Mouse (Mus musculus): ENCODE measurements around the gene Klhl12. TPM values are rescaled to one million over a fixed set of nuclear protein-coding genes. Genes with fewer than 3 reads are reported as not detected.
"Not testable (repeated sequence)": the region's sequence is repeated elsewhere in the genome, so short reads cannot be mapped to it uniquely, and the experiment has no call there.

Gene Klhl12
- polyA plus RNA-seq, 1 experiment from 2014 or later, result 32.3 TPM

DNA sequence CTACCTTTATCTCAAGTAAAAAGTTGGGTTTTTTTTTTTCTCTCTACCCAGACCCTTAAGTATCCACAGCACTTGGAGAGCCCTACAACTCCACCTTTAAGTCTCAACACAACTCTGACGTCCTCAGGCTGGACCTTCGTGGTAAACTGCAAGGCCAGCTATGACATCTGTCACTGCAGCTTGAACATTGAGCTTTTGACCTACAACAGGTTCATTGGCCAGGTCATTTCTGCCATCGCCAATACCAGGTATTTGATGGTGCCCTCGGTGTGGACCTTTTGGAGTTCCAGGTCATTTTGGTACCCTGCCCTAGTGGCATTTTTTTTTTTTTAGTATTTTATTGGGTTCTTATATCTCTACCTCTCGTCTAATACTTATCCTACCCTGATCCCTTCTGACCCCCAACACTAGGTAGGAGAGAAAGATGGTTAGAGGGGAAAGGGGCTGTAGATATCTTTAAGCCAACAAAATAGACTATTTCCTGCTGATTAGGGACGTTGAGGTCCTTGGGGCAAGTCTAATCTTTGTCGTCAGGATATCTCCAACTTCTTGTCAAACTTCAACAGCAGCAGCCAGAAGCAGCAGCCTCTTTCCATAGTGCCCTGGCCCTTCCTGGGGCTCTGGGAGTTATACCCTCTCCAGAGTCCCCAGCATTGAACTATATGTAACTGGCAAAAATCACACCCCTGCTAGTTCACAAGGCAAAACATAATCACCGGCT lies 64.8 kb downstream of the Klhl12 start:
- no peaks in the 10 kb centered on the region for H3K36me3 ChIP-seq

DNA sequence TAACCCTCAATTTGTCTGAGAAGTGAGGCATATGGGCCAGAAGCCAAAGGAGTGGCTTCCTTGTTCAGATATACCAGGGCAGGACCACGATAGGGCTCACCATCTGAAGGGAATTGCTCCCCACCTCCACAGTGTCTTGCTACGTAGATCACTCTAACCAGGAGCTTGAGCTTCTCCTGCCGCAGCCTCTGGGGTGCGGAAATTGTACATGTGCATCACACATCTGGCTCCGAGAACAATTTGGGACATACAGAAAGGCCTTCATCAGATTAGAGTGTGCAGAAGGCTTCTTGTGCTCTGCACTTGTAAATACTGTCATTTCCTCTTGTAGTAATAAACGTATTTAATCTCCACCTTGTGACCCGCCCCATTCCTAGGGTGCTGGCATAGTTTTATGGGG lies 65.8 kb downstream of the Klhl12 start:
- Histone ChIP-seq H3K27me3 (no peaks in the 10 kb centered on the region), H3K36me3 (no peaks in the 10 kb centered on the region), H3K9ac (replicated peaks) (no peak overlapping the region), H3K27ac (no peak overlapping the region), H3K4me1 (replicated peaks) (peaks cover 9% of the 10 kb centered on the region), H3K4me2 (replicated peaks) (no peak overlapping the region), H3K4me3 (replicated peaks) (no peak overlapping the region), H3K9me3 (no peaks in the 10 kb centered on the region)
- WGBS, result 85% methylated on average over 7 of the region's 7 CpGs
- ATAC-seq, result no peak

More for the DNA sequence above, 64.8 kb downstream of the Klhl12 start:
- ATAC-seq, result no peak
- peaks cover 11% of the 10 kb centered on the region for H3K4me1 ChIP-seq (replicated peaks)
- no peak overlapping the region for H3K4me2 ChIP-seq (replicated peaks)
- no peak overlapping the region for H3K9ac ChIP-seq (replicated peaks)
- H3K4me3 ChIP-seq (replicated peaks), result no peak overlapping the region
- 79% methylated on average over 8 of the region's 8 CpGs for WGBS
- no peaks in the 10 kb centered on the region for H3K9me3 ChIP-seq
- peaks cover 1% of the 10 kb centered on the region; the same call in 1 of the 2 replicates for H3K27me3 ChIP-seq
- H3K27ac ChIP-seq, result no peak overlapping the region

DNA sequence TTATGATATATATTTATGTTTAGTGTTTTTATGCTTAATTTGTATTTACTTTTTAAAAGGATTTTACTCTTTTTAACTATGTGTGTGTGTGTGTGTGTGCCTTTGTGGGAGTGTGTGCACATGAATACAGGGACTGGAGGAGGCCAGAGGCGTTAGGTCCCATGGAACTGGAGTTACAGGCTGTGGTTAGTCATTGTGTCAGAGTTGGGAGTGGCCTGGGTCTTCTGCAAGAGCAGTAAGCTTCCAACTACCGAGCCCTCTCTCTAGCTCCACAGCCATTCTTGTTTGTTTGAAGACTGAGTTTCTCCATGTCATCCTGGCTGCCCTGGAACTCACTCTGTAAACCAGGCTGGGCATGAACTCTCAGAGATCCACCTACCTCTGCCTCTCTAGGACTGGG lies 67.0 kb downstream of the Klhl12 start:
- 59% methylated on average over 2 of the region's 2 CpGs for WGBS
- Histone ChIP-seq H3K27me3 (no peaks in the 10 kb centered on the region), H3K9me3 (no peaks in the 10 kb centered on the region), H3K27ac (no peak overlapping the region), H3K9ac (replicated peaks) (no peak overlapping the region), H3K4me3 (replicated peaks) (no peak overlapping the region), H3K4me2 (replicated peaks) (no peak overlapping the region), H3K4me1 (replicated peaks) (no peaks in the 10 kb centered on the region), H3K36me3 (no peaks in the 10 kb centered on the region)
- no peak for ATAC-seq

DNA sequence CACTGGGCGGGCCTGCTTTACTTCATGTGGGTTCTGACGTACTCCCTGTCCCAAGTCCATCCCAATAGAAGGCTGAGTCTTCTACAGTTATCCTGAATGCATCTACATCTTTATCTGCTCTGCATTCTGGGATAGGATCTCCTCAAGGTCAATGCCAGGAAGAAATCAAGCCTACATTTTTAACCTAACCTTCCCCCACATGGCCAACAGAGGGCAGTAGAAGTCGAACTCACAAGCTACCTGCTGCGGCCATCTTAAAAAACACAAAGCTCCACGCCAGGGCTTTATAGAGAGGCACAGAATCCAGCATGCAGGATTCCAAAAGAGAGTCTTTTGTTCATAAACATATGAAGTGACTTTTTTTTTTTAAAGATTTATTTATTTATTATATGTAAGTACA lies 69.1 kb downstream of the Klhl12 start:
- Histone ChIP-seq H3K27ac (no peak overlapping the region), H3K4me3 (replicated peaks) (no peak overlapping the region), H3K9ac (replicated peaks) (no peak overlapping the region), H3K4me2 (replicated peaks) (no peak overlapping the region), H3K4me1 (replicated peaks) (no peaks in the 10 kb centered on the region), H3K9me3 (no peaks in the 10 kb centered on the region), H3K36me3 (no peaks in the 10 kb centered on the region), H3K27me3 (no peaks in the 10 kb centered on the region)
- WGBS, result 71% methylated on average over 5 of the region's 5 CpGs
- no peak for ATAC-seq

DNA sequence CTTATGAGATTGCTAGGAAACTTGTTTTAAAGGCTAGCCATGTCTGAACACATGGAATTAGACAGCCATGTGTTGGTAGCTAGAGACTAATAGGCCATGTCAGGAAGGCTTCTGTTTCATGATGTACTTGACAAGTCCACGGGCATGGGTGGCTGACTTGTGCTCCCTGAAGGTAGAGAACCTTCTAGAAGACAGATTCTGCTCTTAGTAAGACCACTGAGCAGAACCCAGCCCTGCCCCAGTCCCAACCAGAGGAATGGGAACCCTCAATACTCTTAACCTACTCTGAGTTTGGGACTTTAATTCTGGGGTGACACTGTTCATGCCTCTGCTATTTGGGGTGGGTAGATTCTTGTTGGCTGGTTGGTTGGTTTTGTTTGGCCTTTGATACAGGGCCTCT lies 69.7 kb downstream of the Klhl12 start:
- no peak overlapping the region for H3K4me3 ChIP-seq (replicated peaks)
- no peak overlapping the region for H3K27ac ChIP-seq
- no peaks in the 10 kb centered on the region for H3K4me1 ChIP-seq (replicated peaks)
- H3K9ac ChIP-seq (replicated peaks), result no peak overlapping the region
- ATAC-seq, result no peak
- no peaks in the 10 kb centered on the region for H3K27me3 ChIP-seq
- H3K9me3 ChIP-seq, result no peaks in the 10 kb centered on the region
- H3K4me2 ChIP-seq (replicated peaks), result no peak overlapping the region
- 84% methylated on average over 1 of the region's 1 CpGs for WGBS
- no peaks in the 10 kb centered on the region for H3K36me3 ChIP-seq

DNA sequence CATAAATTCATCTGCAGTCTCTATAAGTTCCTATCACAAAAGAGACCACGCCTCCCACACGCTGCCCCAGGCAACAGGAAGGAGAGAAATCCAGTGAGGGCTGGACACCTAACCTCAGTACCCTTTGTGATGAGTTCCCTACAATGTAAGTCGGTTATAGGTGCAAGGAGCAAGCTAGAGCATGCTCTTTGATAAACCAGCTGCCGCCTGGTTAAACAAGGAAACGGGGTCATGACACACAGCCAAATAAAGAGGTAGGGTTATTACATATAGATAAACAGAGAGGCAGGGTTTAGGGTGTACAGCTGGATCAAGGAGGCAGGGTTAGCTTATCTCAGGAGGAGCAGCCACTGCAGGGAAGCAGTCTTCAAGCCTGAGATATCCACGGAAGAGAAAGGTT lies 71.4 kb downstream of the Klhl12 start:
- Histone ChIP-seq H3K9me3 (no peaks in the 10 kb centered on the region), H3K4me3 (replicated peaks) (no peak overlapping the region), H3K27me3 (no peaks in the 10 kb centered on the region), H3K27ac (no peak overlapping the region), H3K9ac (replicated peaks) (no peak overlapping the region), H3K4me1 (replicated peaks) (no peaks in the 10 kb centered on the region), H3K4me2 (replicated peaks) (no peak overlapping the region), H3K36me3 (no peaks in the 10 kb centered on the region)
- WGBS, result 91% methylated on average over 6 of the region's 6 CpGs
- ATAC-seq, result no peak

DNA sequence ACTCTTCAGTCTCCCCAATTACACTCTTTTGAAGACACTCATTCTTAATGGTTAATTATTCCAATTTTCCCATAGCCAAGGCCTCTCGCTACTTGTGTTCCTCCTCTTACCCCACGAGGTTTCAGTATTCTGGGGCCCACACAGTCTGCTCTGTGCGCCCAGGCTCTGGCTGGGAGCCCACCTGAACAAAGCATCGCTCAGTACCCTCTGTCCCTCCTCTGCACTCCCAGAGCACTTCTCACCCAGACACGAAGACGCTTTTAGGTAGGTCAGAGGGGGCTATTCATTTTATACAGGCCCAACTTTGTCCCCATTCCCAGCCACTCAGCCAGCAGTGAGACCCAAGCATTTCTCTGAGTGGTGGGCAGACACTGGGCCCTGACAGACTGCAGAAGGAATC lies 75.3 kb downstream of the Klhl12 start:
- Histone ChIP-seq H3K4me2 (replicated peaks) (no peak overlapping the region), H3K27me3 (no peaks in the 10 kb centered on the region), H3K9me3 (no peaks in the 10 kb centered on the region), H3K27ac (no peak overlapping the region), H3K4me3 (replicated peaks) (no peak overlapping the region), H3K36me3 (no peaks in the 10 kb centered on the region), H3K9ac (replicated peaks) (no peak overlapping the region), H3K4me1 (replicated peaks) (no peaks in the 10 kb centered on the region)
- ATAC-seq, result 0 out of 2 replicates have a peak, but pooled peaks have one; percentile 63
- WGBS, result 70% methylated on average over 6 of the region's 6 CpGs

DNA sequence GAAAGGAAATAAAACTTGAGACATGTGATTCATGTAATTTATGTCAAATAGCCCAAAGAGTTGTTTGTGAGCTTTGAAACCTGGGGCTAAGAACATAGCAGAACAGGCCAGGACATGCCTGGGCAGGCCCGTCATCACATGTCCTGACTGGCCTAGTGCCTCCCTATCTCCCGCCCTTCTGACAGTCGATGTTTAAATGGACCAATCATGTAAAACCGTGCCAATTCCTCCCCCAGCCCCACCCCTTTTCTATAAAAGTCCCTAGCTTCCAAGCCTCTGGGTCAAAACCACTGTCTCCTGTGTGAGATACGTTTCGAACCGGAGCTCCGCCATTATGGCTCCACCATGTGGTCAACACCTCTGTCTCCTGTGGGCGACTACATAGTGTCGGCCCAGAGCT lies 78.4 kb downstream of the Klhl12 start:
- 96% methylated on average over 10 of the region's 10 CpGs for WGBS
- not testable (repeated sequence) for H3K4me3 ChIP-seq (replicated peaks); ATAC-seq; H3K4me1 ChIP-seq (replicated peaks); H3K9me3 ChIP-seq; H3K27me3 ChIP-seq; H3K27ac ChIP-seq; H3K9ac ChIP-seq (replicated peaks); H3K4me2 ChIP-seq (replicated peaks); H3K36me3 ChIP-seq

DNA sequence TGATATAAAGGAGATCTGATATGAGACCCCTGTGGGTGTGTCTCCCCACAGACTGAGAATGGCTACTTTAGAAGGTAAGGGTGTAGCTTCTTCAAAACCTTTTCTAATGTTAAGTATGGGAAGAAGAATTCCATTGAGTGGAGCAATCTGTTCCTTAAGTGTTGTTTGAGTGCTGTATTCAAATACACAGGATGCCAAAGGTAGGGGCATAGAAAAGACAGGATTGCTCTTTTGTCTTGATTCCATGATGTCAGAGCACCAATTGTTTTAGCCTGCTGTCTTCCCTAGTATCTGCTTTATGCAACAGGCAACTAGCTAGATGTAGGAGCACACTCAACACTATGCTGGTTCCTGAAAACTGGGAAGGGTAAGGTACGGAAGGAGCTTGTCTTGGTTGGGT lies 79.7 kb downstream of the Klhl12 start:
- ATAC-seq, result no peak
- whole genome bisulfite sequencing, result 97% methylated on average over 1 of the region's 1 CpGs
- Histone ChIP-seq H3K9me3 (no peaks in the 10 kb centered on the region), H3K27ac (no peak overlapping the region), H3K4me2 (replicated peaks) (no peak overlapping the region), H3K9ac (replicated peaks) (no peak overlapping the region), H3K4me1 (replicated peaks) (0 out of 2 replicates have a peak, but pooled peaks cover 5% of the 10 kb centered on the region), H3K27me3 (no peaks in the 10 kb centered on the region), H3K4me3 (replicated peaks) (no peak overlapping the region), H3K36me3 (no peaks in the 10 kb centered on the region)

DNA sequence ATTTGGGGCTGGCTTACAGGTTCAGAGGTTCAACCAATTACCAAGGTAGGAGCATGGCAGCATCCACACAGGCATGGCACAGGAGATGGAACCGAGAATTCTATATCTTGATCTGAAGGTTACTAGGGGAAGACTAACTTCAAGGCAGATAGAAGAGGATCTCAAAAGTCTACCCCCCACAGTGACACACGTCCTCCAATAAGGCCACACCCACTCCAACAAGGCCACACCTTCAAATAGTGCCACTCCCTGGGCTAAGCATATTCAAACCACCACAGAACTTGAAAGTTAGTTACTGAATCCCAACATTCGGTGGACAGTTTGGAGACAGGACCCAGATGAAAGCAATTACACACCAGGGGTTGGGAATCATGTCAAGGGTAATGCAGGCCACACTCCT lies 80.2 kb downstream of the Klhl12 start:
- Histone ChIP-seq H3K4me3 (replicated peaks) (no peak overlapping the region), H3K9ac (replicated peaks) (no peak overlapping the region), H3K27ac (no peak overlapping the region), H3K4me1 (replicated peaks) (0 out of 2 replicates have a peak, but pooled peaks cover 5% of the 10 kb centered on the region), H3K9me3 (no peaks in the 10 kb centered on the region), H3K4me2 (replicated peaks) (no peak overlapping the region), H3K27me3 (no peaks in the 10 kb centered on the region), H3K36me3 (no peaks in the 10 kb centered on the region)
- WGBS, result 75% methylated on average over 3 of the region's 3 CpGs
- ATAC-seq, result no peak

DNA sequence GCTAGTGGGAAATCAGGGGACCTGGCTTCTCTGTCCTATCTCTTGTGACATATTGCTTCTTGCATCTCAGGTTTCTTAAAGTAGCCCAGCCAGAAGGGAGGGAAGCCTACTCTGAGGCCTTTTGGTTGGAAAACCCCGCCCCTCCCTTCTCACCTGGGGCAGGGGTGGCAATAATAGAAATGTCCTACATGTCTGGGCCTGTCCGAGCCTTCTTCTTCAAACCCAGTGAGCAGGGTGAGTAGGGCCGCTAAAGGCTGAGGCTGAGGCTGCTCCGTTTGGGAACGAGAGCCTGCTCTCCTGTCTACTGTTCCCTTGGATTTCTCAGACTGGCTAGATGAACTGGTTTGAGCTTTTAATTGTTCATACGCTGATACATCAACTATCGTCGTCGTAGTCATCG lies 85.3 kb downstream of the Klhl12 start:
- WGBS, result 92% methylated on average over 10 of the region's 10 CpGs
- no peaks in the 10 kb centered on the region for H3K27me3 ChIP-seq
- H3K4me2 ChIP-seq (replicated peaks), result no peak overlapping the region
- H3K4me3 ChIP-seq (replicated peaks), result no peak overlapping the region
- no peaks in the 10 kb centered on the region for H3K36me3 ChIP-seq
- H3K9me3 ChIP-seq, result peaks cover 11% of the 10 kb centered on the region; the same call in 1 of the 2 replicates
- H3K4me1 ChIP-seq (replicated peaks), result 0 out of 2 replicates have a peak, but pooled peaks cover 5% of the 10 kb centered on the region
- H3K27ac ChIP-seq, result no peak overlapping the region
- H3K9ac ChIP-seq (replicated peaks), result no peak overlapping the region
- no peak for ATAC-seq

Measured in midbrain, embryonic 13.5 days (tissue).